Mouse (Mus musculus): ENCODE measurements around the gene Ssx2ip. TPM values are rescaled to one million over a fixed set of nuclear protein-coding genes. Genes with fewer than 3 reads are reported as not detected.

Gene Ssx2ip
- total RNA-seq, 2 experiments from 2014 or later: 12.9 to 13.1 TPM

GRCm38 (mm10) chr3:146397847-146398246 is 6.6 kb upstream of the Ssx2ip start:
- intact Hi-C loops (cut with DNase I): no loop called here
- no peak for DNase-seq

- DNase-seq: no peak
- intact Hi-C loops (cut with DNase I): no loop called here
Observed at GRCm38 (mm10) chr3:146399203-146399602, 5.2 kb upstream of the Ssx2ip start.

- intact Hi-C loops (cut with DNase I): loop anchor here (2.0 kb wide), 2 partner anchors 47 to 117 kb away; partner anchors contain the start of gene Rpf1
- peak in 1 of 2 experiments; percentile 10 for DNase-seq
Observed at GRCm38 (mm10) chr3:146403770-146404169, 672 bp upstream of the Ssx2ip start.

- no peak for DNase-seq
- intact Hi-C loops (cut with DNase I): loop anchor here (2.0 to 5.0 kb wide), 2 partner anchors 92 to 115 kb away; partner anchors contain the start of genes Gng5, Rpf1 and Spata1
Observed at GRCm38 (mm10) chr3:146405213-146406006, 968 bp downstream of the Ssx2ip start.

GRCm38 (mm10) chr3:146406007-146406341 is 1.5 kb downstream of the Ssx2ip start:
- DNase-seq: no peak
- intact Hi-C loops (cut with DNase I): loop anchor here (5.0 kb wide), 1 partner anchor 91 kb away; the partner anchor contains the start of genes Gng5 and Spata1

- no peak for DNase-seq
- intact Hi-C loops (cut with DNase I): loop anchor here (5.0 kb wide), 1 partner anchor 90 kb away; the partner anchor contains the start of genes Gng5 and Spata1
Observed at GRCm38 (mm10) chr3:146407086-146407721, 2.8 kb downstream of the Ssx2ip start.

- DNase-seq: no peak
- intact Hi-C loops (cut with DNase I): no loop called here
Observed at GRCm38 (mm10) chr3:146410114-146410513, 5.7 kb downstream of the Ssx2ip start.

- intact Hi-C loops (cut with DNase I): no loop called here
- no peak for DNase-seq
Observed at GRCm38 (mm10) chr3:146412008-146412407, 7.6 kb downstream of the Ssx2ip start.

GRCm38 (mm10) chr3:146412480-146412879 is 8.0 kb downstream of the Ssx2ip start:
- intact Hi-C loops (cut with DNase I): no loop called here
- DNase-seq: no peak

- DNase-seq: no peak
- intact Hi-C loops (cut with DNase I): no loop called here
Observed at GRCm38 (mm10) chr3:146413016-146413415, 8.6 kb downstream of the Ssx2ip start.

- peak in 1 of 2 experiments; percentile 17 for DNase-seq
- intact Hi-C loops (cut with DNase I): no loop called here
Observed at GRCm38 (mm10) chr3:146413992-146414391, 9.6 kb downstream of the Ssx2ip start.

- intact Hi-C loops (cut with DNase I): no loop called here
- DNase-seq: no peak
Observed at GRCm38 (mm10) chr3:146414555-146414954, 10.1 kb downstream of the Ssx2ip start.

- intact Hi-C loops (cut with DNase I): no loop called here
- no peak for DNase-seq
Observed at GRCm38 (mm10) chr3:146417873-146418272, 13.4 kb downstream of the Ssx2ip start.

GRCm38 (mm10) chr3:146418901-146419300 is 14.5 kb downstream of the Ssx2ip start:
- intact Hi-C loops (cut with DNase I): no loop called here
- DNase-seq: no peak

GRCm38 (mm10) chr3:146419534-146419933 is 15.1 kb downstream of the Ssx2ip start:
- no peak for DNase-seq
- intact Hi-C loops (cut with DNase I): no loop called here

GRCm38 (mm10) chr3:146419992-146420537 is 15.6 kb downstream of the Ssx2ip start:
- intact Hi-C loops (cut with DNase I): no loop called here
- DNase-seq: no peak

GRCm38 (mm10) chr3:146421787-146422186 is 17.3 kb downstream of the Ssx2ip start:
- intact Hi-C loops (cut with DNase I): no loop called here

GRCm38 (mm10) chr3:146423710-146424109 is 19.3 kb downstream of the Ssx2ip start:
- intact Hi-C loops (cut with DNase I): no loop called here

More at GRCm38 (mm10) chr3:146421787-146422186, 17.3 kb downstream of the Ssx2ip start:
- DNase-seq: no peak

GRCm38 (mm10) chr3:146424306-146424900 is 20.0 kb downstream of the Ssx2ip start:
- intact Hi-C loops (cut with DNase I): no loop called here
- no peak for DNase-seq

More at GRCm38 (mm10) chr3:146423710-146424109, 19.3 kb downstream of the Ssx2ip start:
- no peak for DNase-seq

- no peak for DNase-seq
- intact Hi-C loops (cut with DNase I): no loop called here
Observed at GRCm38 (mm10) chr3:146425902-146426301, 21.5 kb downstream of the Ssx2ip start.

- intact Hi-C loops (cut with DNase I): no loop called here
- no peak for DNase-seq
Observed at GRCm38 (mm10) chr3:146426489-146426888, 22.0 kb downstream of the Ssx2ip start.

All from heart, postnatal 36 days (tissue).